11 mouse cellular contexts compared by ENCODE assay signal in genomic region chr14:31337947-31338346, GRCm38 (mm10). TPM values are rescaled to one million over a fixed set of nuclear protein-coding genes. Genes with fewer than 3 reads are reported as not detected.
DNase-seq lines count a peak whose midpoint lies in the region; ATAC-seq and TF ChIP-seq lines count a peak whose summit lies in the region.
"Had no signal": no experiment of that assay in that cellular context is flagged by ENCODE, and none has a peak within 500 bp of the region (broad histone marks: within the 10 kb centered on the region; RNA-seq: fewer than 3 reads in every experiment).

No protein-coding gene starts in this region.

- no peak for TF ChIP-seq POLR2A in lung, adult 2 months (IDR thresholded peaks at IDR 0.05; ENCODE audit: borderline replicate concordance, extremely low read depth, low read depth, low read length)

- no peak for TF ChIP-seq CTCF in lung, postnatal 0 days (IDR thresholded peaks at IDR 0.05)
- TF ChIP-seq CTCF in lung, adult 2 months (IDR thresholded peaks at IDR 0.05; ENCODE audit: insufficient read depth, low read length): no peak

- H3K27me3 ChIP-seq in lung, postnatal 0 days (replicated peaks; ENCODE audit: insufficient read depth, low read length): no peaks in the 10 kb centered on the region
- H3K27me3 ChIP-seq in forebrain, embryonic 14.5 days (replicated peaks; ENCODE audit: control insufficient read depth, insufficient read depth, low read length): no peaks in the 10 kb centered on the region
- H3K27me3 ChIP-seq in limb, embryonic 15.5 days: no peaks in the 10 kb centered on the region
- H3K27me3 ChIP-seq in stomach, embryonic 14.5 days (ENCODE audit: control insufficient read depth, insufficient read depth, low read length): no peaks in the 10 kb centered on the region

- peak overlapping the region; percentile 64; the same call in 1 of the 2 replicates for H3K4me2 ChIP-seq in lung, postnatal 0 days (replicated peaks; ENCODE audit: low read depth, low read length)
- peak overlapping the region; percentile 75 for H3K4me2 ChIP-seq in forebrain, embryonic 14.5 days (ENCODE audit: low read length)
- H3K4me2 ChIP-seq in limb, embryonic 15.5 days: peak overlapping the region; percentile 59; the same call in 1 of the 2 replicates
- H3K4me2 ChIP-seq in stomach, embryonic 14.5 days (replicated peaks; ENCODE audit: low read depth, low read length): peak overlapping the region; percentile 48; the same call in 1 of the 2 replicates

- no peaks in the 10 kb centered on the region for H3K4me1 ChIP-seq in lung, postnatal 0 days (ENCODE audit: insufficient read depth, low read depth, low read length)
- peaks cover 2% of the 10 kb centered on the region; the same call in 1 of the 2 replicates for H3K4me1 ChIP-seq in lung, adult 2 months (ENCODE audit: control insufficient read depth, insufficient read depth, low read length)
- peaks cover 17% of the 10 kb centered on the region for H3K4me1 ChIP-seq in forebrain, embryonic 14.5 days (ENCODE audit: control insufficient read depth, insufficient read depth, low read length)
- peaks cover 6% of the 10 kb centered on the region for H3K4me1 ChIP-seq in limb, embryonic 15.5 days
- H3K4me1 ChIP-seq in stomach, embryonic 14.5 days (ENCODE audit: control insufficient read depth, insufficient read depth, low read length): peaks cover 4% of the 10 kb centered on the region

- H3K27ac ChIP-seq in lung, postnatal 0 days (ENCODE audit: low read length): no peak overlapping the region
- no peak overlapping the region for H3K27ac ChIP-seq in forebrain, embryonic 14.5 days (ENCODE audit: low read depth, low read length)
- no peak overlapping the region for H3K27ac ChIP-seq in limb, embryonic 15.5 days
- no peak overlapping the region for H3K27ac ChIP-seq in stomach, embryonic 14.5 days (ENCODE audit: low read length)

- TF ChIP-seq EP300 in lung, postnatal 0 days (IDR thresholded peaks at IDR 0.05): no peak

- H3K9me3 ChIP-seq in lung, postnatal 0 days (ENCODE audit: low read length): no peaks in the 10 kb centered on the region
- H3K9me3 ChIP-seq in forebrain, embryonic 14.5 days (replicated peaks; ENCODE audit: control insufficient read depth, low read length): no peaks in the 10 kb centered on the region
- H3K9me3 ChIP-seq in limb, embryonic 15.5 days: no peaks in the 10 kb centered on the region
- no peaks in the 10 kb centered on the region for H3K9me3 ChIP-seq in stomach, embryonic 14.5 days (ENCODE audit: control insufficient read depth, low read depth, low read length)

- H3K4me3 ChIP-seq in lung, postnatal 0 days (ENCODE audit: low read depth, low read length): no peak overlapping the region
- no peak overlapping the region for H3K4me3 ChIP-seq in lung, adult 2 months (replicated peaks; ENCODE audit: extremely low read depth, low read depth, low read length)
- H3K4me3 ChIP-seq in forebrain, embryonic 14.5 days (ENCODE audit: low read depth, low read length): peak overlapping the region; percentile 75; the same call in 1 of the 2 replicates
- peak overlapping the region; percentile 70 for H3K4me3 ChIP-seq in limb, embryonic 15.5 days
- H3K4me3 ChIP-seq in stomach, embryonic 14.5 days (ENCODE audit: low read depth, low read length): peak overlapping the region; percentile 83; the same call in 1 of the 2 replicates

- ATAC-seq in lung, postnatal 0 days: no peak
- ATAC-seq in forebrain, embryonic 14.5 days: no peak
- ATAC-seq in limb, embryonic 15.5 days (ENCODE audit: insufficient number of reproducible peaks, low FRiP score, low TSS enrichment, low read depth): no peak
- no peak for ATAC-seq in stomach, embryonic 14.5 days (ENCODE audit: insufficient number of reproducible peaks, insufficient read depth, low FRiP score, low read depth)

- H3K9ac ChIP-seq in lung, postnatal 0 days (replicated peaks; ENCODE audit: low read depth): no peak overlapping the region
- H3K9ac ChIP-seq in forebrain, embryonic 14.5 days (ENCODE audit: low read length): peak overlapping the region; percentile 81; the same call in 1 of the 2 replicates
- no peak overlapping the region for H3K9ac ChIP-seq in limb, embryonic 15.5 days
- no peak overlapping the region for H3K9ac ChIP-seq in stomach, embryonic 14.5 days (replicated peaks; ENCODE audit: low read depth, low read length)

- no peaks in the 10 kb centered on the region for H3K36me3 ChIP-seq in lung, postnatal 0 days (ENCODE audit: insufficient read depth, low read length)
- H3K36me3 ChIP-seq in forebrain, embryonic 14.5 days (ENCODE audit: control insufficient read depth, insufficient read depth, low read length): peaks cover 11% of the 10 kb centered on the region
- peaks cover 8% of the 10 kb centered on the region; the same call in 1 of the 2 replicates for H3K36me3 ChIP-seq in limb, embryonic 15.5 days
- peaks cover 3% of the 10 kb centered on the region; the same call in 1 of the 2 replicates for H3K36me3 ChIP-seq in stomach, embryonic 14.5 days (ENCODE audit: control insufficient read depth, insufficient read depth, low read length)

- DNase-seq in lung, postnatal 0 days (ENCODE audit: low spot score): no peak
- no peak for DNase-seq in lung, adult 2 months
- no peak for DNase-seq in forebrain, embryonic 14.5 days (ENCODE audit: low spot score)
- DNase-seq in cerebellum, adult 8-10 months: no peak
- no peak for DNase-seq in cerebellum, postnatal 4 days (ENCODE audit: low spot score in 2 of 2)
- no peak for DNase-seq in layer of hippocampus, adult 18-20 months (ENCODE audit: low spot score in 2 of 2)
- DNase-seq: adrenal gland, adult 8-10 months; gastrocnemius, postnatal 10 days had no signal

RNA-seq across cellular contexts. Expression of gene Capn7, which starts 1.5 kb away (rescaled TPM):
- polyA plus RNA-seq in lung, postnatal 0 days (2015; fragmentation: Nextera tagmentation; extraction: Ambion mirVana): 23.1 and 25.1 TPM in 2 replicates
- polyA plus RNA-seq in lung, adult 2 months (2012; rRNA removed): 11.0 and 12.2 TPM in 2 replicates
- 61.9 and 69.2 TPM in 2 replicates for polyA plus RNA-seq in forebrain, embryonic 14.5 days (2014; fragmentation: Nextera tagmentation; extraction: Ambion mirVana)
- polyA plus RNA-seq in limb, embryonic 15.5 days (2015; fragmentation: Nextera tagmentation; extraction: Ambion mirVana): 42.7 and 43.9 TPM in 2 replicates
- polyA plus RNA-seq in stomach, embryonic 14.5 days (2014; fragmentation: Nextera tagmentation; extraction: Ambion mirVana): 42.1 and 45.1 TPM in 2 replicates
- total RNA-seq in layer of hippocampus, adult 18-20 months (2021): 10 to 100 TPM; 37.6 to 41.5 TPM

RNA-seq across cellular contexts. Expression of gene Dnah1, which starts 14.3 kb away (rescaled TPM):
- 0.53 and 0.67 TPM in 2 replicates for polyA plus RNA-seq in lung, postnatal 0 days (2015; fragmentation: Nextera tagmentation; extraction: Ambion mirVana)
- 3.9 and 5.5 TPM in 2 replicates for polyA plus RNA-seq in lung, adult 2 months (2012; rRNA removed)
- polyA plus RNA-seq in forebrain, embryonic 14.5 days (2014; fragmentation: Nextera tagmentation; extraction: Ambion mirVana): 3.8 and 4.2 TPM in 2 replicates
- 6.0 and 6.1 TPM in 2 replicates for polyA plus RNA-seq in limb, embryonic 15.5 days (2015; fragmentation: Nextera tagmentation; extraction: Ambion mirVana)
- 7.0 and 10.2 TPM in 2 replicates for polyA plus RNA-seq in stomach, embryonic 14.5 days (2014; fragmentation: Nextera tagmentation; extraction: Ambion mirVana)
- total RNA-seq in layer of hippocampus, adult 18-20 months (2021): 1 to 10 TPM; 3.7 to 4.9 TPM
- total RNA-seq: monocyte, adult 5-6 weeks had no signal

Comparison
In these comparisons a context has a peak if more than half of its experiments do, and no peak if none do; other contexts are left out.
1. H3K4me3 ChIP-seq: peak in forebrain, embryonic 14.5 days (single experiment), limb, embryonic 15.5 days (single experiment) and stomach, embryonic 14.5 days (single experiment); none in lung, postnatal 0 days (single experiment) and lung, adult 2 months (single experiment).
2. Peak in every context shown above with its lines, with median percentiles within 50 percentile points of each other: H3K4me2 ChIP-seq.